Mouse (Mus musculus): Measurements from ENCODE around the gene Tmco1. TPM values are rescaled to one million over a fixed set of nuclear protein-coding genes. Genes with fewer than 3 reads are reported as not detected.

Tmco1 gene
- polyA plus RNA-seq, 1 experiment from 2014 or later, result 95.3 TPM

GRCm38 (mm10) chr1:167381050-167382015, 73.2 kb downstream of the Tmco1 start:
- peaks cover 14% of the 10 kb centered on the region; the same call in 1 of the 2 replicates for H3K4me1 ChIP-seq (replicated peaks; ENCODE audit: control insufficient read depth, insufficient read depth, low read length)
- H3K9ac ChIP-seq (ENCODE audit: low read depth, low read length), result no peak overlapping the region
- peak; percentile 76 for ATAC-seq
- H3K27me3 ChIP-seq (replicated peaks; ENCODE audit: control insufficient read depth, insufficient read depth, low read length), result no peaks in the 10 kb centered on the region
- TF ChIP-seq CTCF (IDR thresholded peaks at IDR 0.05; ENCODE audit: low read depth), result no peak
- H3K4me2 ChIP-seq (replicated peaks; ENCODE audit: low read depth), result no peak overlapping the region
- H3K9me3 ChIP-seq (ENCODE audit: control insufficient read depth), result no peaks in the 10 kb centered on the region
- H3K36me3 ChIP-seq (ENCODE audit: control insufficient read depth, insufficient read depth), result peaks cover 12% of the 10 kb centered on the region
- no peak overlapping the region for H3K4me3 ChIP-seq (ENCODE audit: low read depth, low read length)
- WGBS, result 39% methylated on average over 8 of the region's 8 CpGs
- H3K27ac ChIP-seq (ENCODE audit: low read depth, low read length), result peak overlapping the region; percentile 68

GRCm38 (mm10) chr1:167382316-167382715, 74.1 kb downstream of the Tmco1 start:
- peak; percentile 48 for TF ChIP-seq CTCF (IDR thresholded peaks at IDR 0.05; ENCODE audit: low read depth)
- H3K27me3 ChIP-seq (replicated peaks; ENCODE audit: control insufficient read depth, insufficient read depth, low read length), result no peaks in the 10 kb centered on the region
- no peak for ATAC-seq
- 46% methylated on average over 7 of the region's 7 CpGs for WGBS
- no peak overlapping the region for H3K4me3 ChIP-seq (ENCODE audit: low read depth, low read length)
- H3K9ac ChIP-seq (ENCODE audit: low read depth, low read length), result no peak overlapping the region
- peaks cover 2% of the 10 kb centered on the region; the same call in 1 of the 2 replicates for H3K36me3 ChIP-seq (ENCODE audit: control insufficient read depth, insufficient read depth)
- peak overlapping the region; percentile 68 for H3K27ac ChIP-seq (ENCODE audit: low read depth, low read length)
- peak overlapping the region; percentile 24; the same call in 1 of the 2 replicates for H3K4me2 ChIP-seq (replicated peaks; ENCODE audit: low read depth)
- H3K4me1 ChIP-seq (replicated peaks; ENCODE audit: control insufficient read depth, insufficient read depth, low read length), result peaks cover 15% of the 10 kb centered on the region; the same call in 1 of the 2 replicates
- no peaks in the 10 kb centered on the region for H3K9me3 ChIP-seq (ENCODE audit: control insufficient read depth)

GRCm38 (mm10) chr1:167382763-167383162, 74.6 kb downstream of the Tmco1 start:
- Histone ChIP-seq H3K36me3 (ENCODE audit: control insufficient read depth, insufficient read depth) (no peaks in the 10 kb centered on the region), H3K27ac (ENCODE audit: low read depth, low read length) (peak overlapping the region; percentile 68), H3K9ac (ENCODE audit: low read depth, low read length) (no peak overlapping the region), H3K9me3 (ENCODE audit: control insufficient read depth) (no peaks in the 10 kb centered on the region), H3K4me1 (replicated peaks; ENCODE audit: control insufficient read depth, insufficient read depth, low read length) (peaks cover 13% of the 10 kb centered on the region; the same call in 1 of the 2 replicates), H3K27me3 (replicated peaks; ENCODE audit: control insufficient read depth, insufficient read depth, low read length) (no peaks in the 10 kb centered on the region), H3K4me2 (replicated peaks; ENCODE audit: low read depth) (peak overlapping the region; percentile 24; the same call in 1 of the 2 replicates), H3K4me3 (ENCODE audit: low read depth, low read length) (no peak overlapping the region)
- no peak for ATAC-seq
- WGBS, result 71% methylated on average over 5 of the region's 5 CpGs
- no peak for TF ChIP-seq CTCF (IDR thresholded peaks at IDR 0.05; ENCODE audit: low read depth)

GRCm38 (mm10) chr1:167383178-167383577, 75.0 kb downstream of the Tmco1 start:
- Histone ChIP-seq H3K9me3 (ENCODE audit: control insufficient read depth) (no peaks in the 10 kb centered on the region), H3K4me1 (replicated peaks; ENCODE audit: control insufficient read depth, insufficient read depth, low read length) (peaks cover 16% of the 10 kb centered on the region; the same call in 1 of the 2 replicates)

More at GRCm38 (mm10) chr1:167383178-167383577, 75.0 kb downstream of the Tmco1 start:
- Histone ChIP-seq H3K4me2 (replicated peaks; ENCODE audit: low read depth) (no peak overlapping the region), H3K9ac (ENCODE audit: low read depth, low read length) (no peak overlapping the region), H3K27ac (ENCODE audit: low read depth, low read length) (peak overlapping the region; percentile 68; the same call in 1 of the 2 replicates), H3K36me3 (ENCODE audit: control insufficient read depth, insufficient read depth) (no peaks in the 10 kb centered on the region), H3K27me3 (replicated peaks; ENCODE audit: control insufficient read depth, insufficient read depth, low read length) (no peaks in the 10 kb centered on the region), H3K4me3 (ENCODE audit: low read depth, low read length) (no peak overlapping the region)
- no peak for TF ChIP-seq CTCF (IDR thresholded peaks at IDR 0.05; ENCODE audit: low read depth)
- ATAC-seq, result no peak
- WGBS, result 79% methylated on average over 5 of the region's 5 CpGs

Small RNA genes within 50 kb of the gene (microRNA-seq; reads per million reads assigned to microRNA genes)
- not detected for gene Gm25911
- gene Mir6347, result not detected

Other genes starting within 250 kb of the Tmco1 start
- 10.1 and 10.8 TPM in 2 replicates for gene Uck2, start 23.1 kb upstream of the Tmco1 start, polyA plus RNA-seq (2015; fragmentation: Nextera tagmentation; extraction: Ambion mirVana)
- 185 and 214 TPM in 2 replicates for gene Aldh9a1, start 41.6 kb downstream of the Tmco1 start, polyA plus RNA-seq (2015; fragmentation: Nextera tagmentation; extraction: Ambion mirVana)
- gene Mgst3, start 85.5 kb downstream of the Tmco1 start, polyA plus RNA-seq (2015; fragmentation: Nextera tagmentation; extraction: Ambion mirVana), result 305 and 323 TPM in 2 replicates
- gene Lrrc52, start 158.4 kb downstream of the Tmco1 start, polyA plus RNA-seq (2015; fragmentation: Nextera tagmentation; extraction: Ambion mirVana), result not detected in 2 replicates